Mouse (Mus musculus) heart, postnatal 0 days (tissue): ENCODE data around the gene Capn10. TPM values are rescaled to one million over a fixed set of nuclear protein-coding genes. Genes with fewer than 3 reads are reported as not detected.

Experiments
- ATAC-seq: fragments of 200-750 bp; cut with Nextera tagmentation; 2 replicates; pipeline ENCODE4 v1.8.0; 2017; ENCODE audit warnings: low read depth, moderate number of reproducible peaks, moderate library complexity; ENCODE audit not compliant: insufficient read depth
- DNase-seq: peaks from one replicate; pipeline ENCODE4 v3.0.0-alpha.2; 2016; ENCODE audit warnings: low spot score
- H3K27ac ChIP-seq: fragments of 300-500 bp; sonication (generic); 2 replicates; pipeline ENCODE4 v1.5.1; 2014; ENCODE audit warnings: low read depth, mild to moderate bottlenecking
- H3K27me3 ChIP-seq: fragments of 300-500 bp; sonication (generic); 2 replicates; pipeline ENCODE4 v1.6.1; 2014; ENCODE audit warnings: low read length, mixed read lengths; ENCODE audit not compliant: control insufficient read depth, insufficient read depth
- H3K36me3 ChIP-seq: fragments of 300-500 bp; sonication (generic); replicated peaks from 2 replicates; pipeline ENCODE4 v1.6.1; 2014; ENCODE audit warnings: low read length, mixed read lengths; ENCODE audit not compliant: control insufficient read depth, insufficient read depth
- H3K4me1 ChIP-seq: fragments of 300-500 bp; sonication (generic); 2 replicates; pipeline ENCODE4 v1.6.1; 2014; ENCODE audit warnings: antibody characterized with exemption; ENCODE audit not compliant: control insufficient read depth, insufficient read depth
- H3K4me2 ChIP-seq: fragments of 300-500 bp; sonication (generic); 2 replicates; pipeline ENCODE4 v1.6.1; 2014; ENCODE audit warnings: low read depth, mild to moderate bottlenecking, low read length, moderate library complexity
- H3K4me3 ChIP-seq: fragments of 300-500 bp; sonication (generic); 2 replicates; pipeline ENCODE4 v1.5.1; 2014; ENCODE audit warnings: low read depth, low read length
- H3K9ac ChIP-seq: fragments of 300-500 bp; sonication (generic); replicated peaks from 2 replicates; pipeline ENCODE4 v1.6.1; 2014; ENCODE audit warnings: low read depth, low read length, mixed read lengths
- H3K9me3 ChIP-seq: fragments of 300-500 bp; sonication (generic); replicated peaks from 2 replicates; pipeline ENCODE4 v1.6.1; 2016; ENCODE audit warnings: low read length; ENCODE audit not compliant: control insufficient read depth
- CTCF ChIP-seq: IDR thresholded peaks from 2 replicates; pipeline ENCODE4 v1.5.1; 2016; ENCODE audit warnings: antibody characterized with exemption, control low read depth, low read depth
- EP300 ChIP-seq: IDR thresholded peaks from 2 replicates; pipeline ENCODE4 v1.6.1; 2016; ENCODE audit warnings: antibody characterized with exemption, low read depth
- WGBS: fragments of 180-500 bp; shearing (Covaris S2); extraction: QIAGEN DNeasy Blood & Tissue Kit; methylation state at CpG from one replicate; pipeline ENCODE4 v1.1.7; 2014; 5-methylcytosine and 5-hydroxymethylcytosine counted together
- polyA plus RNA-seq: library from polyadenylated mRNA; unstranded; fragments of >200 nt; fragmentation: Nextera tagmentation; extraction: Ambion mirVana; gene quantifications from 2 replicates; pipeline ENCODE4 v1.2.1, GENCODE M21; 2015
- total RNA-seq: library from RNA; depleted of rRNA; stranded (reverse); fragments of >200 nt; gene quantifications from 2 replicates; pipeline ENCODE4 v1.2.3, GENCODE M21; 2014; ENCODE audit warnings: low replicate concordance

Capn10 gene
- total and polyA plus RNA-seq, 2 experiments from 2014 or later: 10.7 to 46.3 TPM

DNA sequence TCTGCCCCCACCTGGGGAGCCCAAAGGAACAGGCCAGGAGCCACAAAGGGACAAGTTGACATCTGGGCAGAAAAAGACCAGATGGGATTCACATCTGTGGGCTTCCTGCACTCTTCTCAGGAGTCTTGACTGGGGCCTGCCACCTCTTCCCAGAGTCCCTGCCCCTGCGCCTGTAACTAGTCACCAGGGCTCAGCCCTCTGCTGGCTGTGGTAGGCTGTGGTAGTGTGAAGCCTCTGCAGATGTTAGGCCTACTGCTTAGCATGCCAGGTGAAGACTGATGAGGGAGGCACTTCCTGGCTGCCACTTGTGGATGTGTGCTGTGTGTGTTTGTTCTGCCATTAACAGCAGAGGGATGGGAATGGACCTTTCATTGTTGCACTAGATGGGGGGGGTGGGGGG is 21.9 kb upstream of the Capn10 start:
- Histone ChIP-seq H3K4me3 (peak overlapping the region; percentile 69), H3K27ac (no peak overlapping the region), H3K4me2 (peak overlapping the region; percentile 97), H3K36me3 (peaks cover 29% of the 10 kb centered on the region), H3K27me3 (no peaks in the 10 kb centered on the region), H3K9me3 (no peaks in the 10 kb centered on the region), H3K9ac (peak overlapping the region; percentile 91), H3K4me1 (peaks cover 26% of the 10 kb centered on the region)
- WGBS: 53% methylated on average over 1 of the region's 1 CpGs
- DNase-seq (no peak), ATAC-seq (no peak)
- peak; percentile 25; the same call in 1 of the 2 replicates for TF ChIP-seq CTCF
- no peak for TF ChIP-seq EP300

GRCm38 (mm10) chr1:92914239-92914638 is 19.9 kb upstream of the Capn10 start:
- Histone ChIP-seq H3K36me3 (peaks cover 49% of the 10 kb centered on the region), H3K4me3 (no peak overlapping the region), H3K27ac (no peak overlapping the region), H3K9ac (no peak overlapping the region), H3K4me1 (peaks cover 26% of the 10 kb centered on the region), H3K9me3 (no peaks in the 10 kb centered on the region), H3K4me2 (no peak overlapping the region), H3K27me3 (no peaks in the 10 kb centered on the region)
- no peak for ATAC-seq
- DNase-seq: no peak
- WGBS: 70% methylated on average over 4 of the region's 4 CpGs
- TF ChIP-seq CTCF (no peak), EP300 (no peak)

- DNase-seq (no peak), ATAC-seq (no peak)
- no peak for TF ChIP-seq CTCF
- no peak for TF ChIP-seq EP300
- H3K27ac ChIP-seq: no peak overlapping the region
- H3K4me3 ChIP-seq: no peak overlapping the region
- H3K36me3 ChIP-seq: peaks cover 56% of the 10 kb centered on the region
- no peaks in the 10 kb centered on the region for H3K27me3 ChIP-seq
- WGBS: 93% methylated on average over 11 of the region's 11 CpGs
- H3K9ac ChIP-seq: no peak overlapping the region
- no peaks in the 10 kb centered on the region for H3K9me3 ChIP-seq
- H3K4me1 ChIP-seq: peaks cover 19% of the 10 kb centered on the region
- no peak overlapping the region for H3K4me2 ChIP-seq
These were observed 19.2 kb upstream of the Capn10 start for GRCm38 (mm10) chr1:92914993-92915392.

GRCm38 (mm10) chr1:92916725-92917124 is 17.5 kb upstream of the Capn10 start:
- H3K4me3 ChIP-seq: no peak overlapping the region
- no peaks in the 10 kb centered on the region for H3K27me3 ChIP-seq
- H3K9me3 ChIP-seq: no peaks in the 10 kb centered on the region
- H3K36me3 ChIP-seq: peaks cover 65% of the 10 kb centered on the region
- ATAC-seq (no peak), DNase-seq (no peak)
- H3K9ac ChIP-seq: no peak overlapping the region
- H3K27ac ChIP-seq: no peak overlapping the region
- no peak overlapping the region for H3K4me2 ChIP-seq
- WGBS: 87% methylated on average over 9 of the region's 9 CpGs
- no peak for TF ChIP-seq EP300
- peaks cover 27% of the 10 kb centered on the region for H3K4me1 ChIP-seq

- Histone ChIP-seq H3K4me2 (no peak overlapping the region), H3K4me1 (peaks cover 20% of the 10 kb centered on the region), H3K4me3 (no peak overlapping the region), H3K9ac (no peak overlapping the region), H3K27ac (no peak overlapping the region), H3K36me3 (peaks cover 61% of the 10 kb centered on the region), H3K9me3 (no peaks in the 10 kb centered on the region), H3K27me3 (no peaks in the 10 kb centered on the region)
- ATAC-seq (no peak), DNase-seq (no peak)
- TF ChIP-seq EP300: no peak
- WGBS: 97% methylated on average over 11 of the region's 11 CpGs
These were observed 15.0 kb upstream of the Capn10 start for GRCm38 (mm10) chr1:92919151-92919550.

DNA sequence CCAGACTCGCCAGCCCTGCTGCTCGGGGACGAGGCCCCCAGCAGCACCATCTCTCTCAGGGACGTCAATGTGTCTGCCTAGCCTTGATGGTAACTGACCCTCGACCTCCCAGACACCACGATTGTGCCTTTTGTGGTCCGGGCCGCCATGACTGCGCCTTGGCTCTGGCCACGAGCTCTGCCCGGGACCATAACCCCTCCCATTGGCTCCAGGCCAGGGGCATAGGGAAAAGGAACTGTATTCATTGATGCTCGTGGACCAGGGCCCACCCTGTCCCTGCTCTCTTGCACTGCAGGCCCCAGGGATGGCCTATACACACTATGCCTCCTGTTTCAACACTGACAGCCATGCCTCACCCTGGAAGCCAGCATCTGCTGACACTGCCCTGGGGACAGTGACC is 14.4 kb upstream of the Capn10 start:
- DNase-seq (no peak), ATAC-seq (no peak)
- H3K27ac ChIP-seq: no peak overlapping the region
- 78% methylated on average over 12 of the region's 12 CpGs for WGBS
- H3K4me3 ChIP-seq: no peak overlapping the region
- H3K4me2 ChIP-seq: no peak overlapping the region
- H3K4me1 ChIP-seq: peaks cover 20% of the 10 kb centered on the region
- H3K9me3 ChIP-seq: no peaks in the 10 kb centered on the region
- H3K9ac ChIP-seq: no peak overlapping the region
- TF ChIP-seq CTCF: no peak
- TF ChIP-seq EP300: no peak
- peaks cover 61% of the 10 kb centered on the region for H3K36me3 ChIP-seq
- no peaks in the 10 kb centered on the region for H3K27me3 ChIP-seq
